28 mouse cellular contexts compared by ENCODE assay signal in genomic region chr2:59625927-59626326, GRCm38 (mm10).
"Had no signal": no experiment of that assay in that cellular context is flagged by ENCODE, and none has a peak within 500 bp of the region (broad histone marks: within the 10 kb centered on the region; RNA-seq: fewer than 3 reads in every experiment).

No protein-coding gene starts in this region.

- ATAC-seq: hindbrain, embryonic 16.5 days; inflammation-experienced regulatory T-cells, adult 6 months; intestine, embryonic 15.5 days; intestine, postnatal 0 days; liver, postnatal 0 days had no signal

- H3K4me1 ChIP-seq: liver, embryonic 15.5 days had no signal

- H3K36me3 ChIP-seq: hindbrain, embryonic 10.5 days; hindbrain, embryonic 12.5 days; intestine, embryonic 15.5 days; liver, embryonic 13.5 days; liver, embryonic 15.5 days had no signal

- H3K9ac ChIP-seq: heart, embryonic 12.5 days; hindbrain, embryonic 12.5 days; hindbrain, embryonic 14.5 days; intestine, embryonic 15.5 days; limb, embryonic 13.5 days; liver, embryonic 13.5 days; liver, embryonic 15.5 days; liver, postnatal 0 days had no signal

- H3K4me2 ChIP-seq: heart, embryonic 12.5 days; hindbrain, embryonic 12.5 days; hindbrain, embryonic 14.5 days; intestine, embryonic 15.5 days; limb, embryonic 13.5 days; liver, embryonic 11.5 days; liver, embryonic 13.5 days; liver, embryonic 15.5 days had no signal

- H3K4me3 ChIP-seq: gastrocnemius, adult 2 months; heart, embryonic 10.5 days; heart, embryonic 12.5 days; hindbrain, embryonic 10.5 days; hindbrain, embryonic 12.5 days; intestine, embryonic 15.5 days; left cerebral cortex, adult 2 months; limb, embryonic 13.5 days; liver, embryonic 13.5 days; liver, embryonic 15.5 days had no signal

- DNase-seq: gastrocnemius, adult 2 months; gastrocnemius, postnatal 10 days; gastrocnemius, postnatal 25 days; heart, adult 18-20 months; heart, postnatal 10 days; heart, postnatal 4 days; kidney, adult 18-20 months; kidney, adult 8-10 months; kidney, postnatal 10 days; kidney, postnatal 25 days; kidney, postnatal 4 days; layer of hippocampus, adult 9-11 months; liver; liver, embryonic 13.5 days; liver, postnatal 0 days had no signal

- H3K27me3 ChIP-seq: heart, embryonic 12.5 days; hindbrain, embryonic 12.5 days; intestine, embryonic 15.5 days; limb, embryonic 13.5 days; liver, embryonic 13.5 days; liver, embryonic 15.5 days had no signal

- H3K9me3 ChIP-seq: heart, embryonic 10.5 days; heart, embryonic 12.5 days; hindbrain, embryonic 10.5 days; hindbrain, embryonic 12.5 days; intestine, embryonic 15.5 days; limb, embryonic 13.5 days; liver, embryonic 13.5 days; liver, embryonic 15.5 days had no signal

- H3K27ac ChIP-seq: gastrocnemius, adult 2 months; hindbrain, embryonic 10.5 days; hindbrain, embryonic 12.5 days; hindbrain, embryonic 14.5 days; intestine, embryonic 15.5 days; left cerebral cortex, adult 2 months; limb, embryonic 13.5 days; liver, embryonic 13.5 days; liver, embryonic 15.5 days had no signal
